8 mouse cellular contexts compared by ENCODE assay signal in the genomic region with DNA sequence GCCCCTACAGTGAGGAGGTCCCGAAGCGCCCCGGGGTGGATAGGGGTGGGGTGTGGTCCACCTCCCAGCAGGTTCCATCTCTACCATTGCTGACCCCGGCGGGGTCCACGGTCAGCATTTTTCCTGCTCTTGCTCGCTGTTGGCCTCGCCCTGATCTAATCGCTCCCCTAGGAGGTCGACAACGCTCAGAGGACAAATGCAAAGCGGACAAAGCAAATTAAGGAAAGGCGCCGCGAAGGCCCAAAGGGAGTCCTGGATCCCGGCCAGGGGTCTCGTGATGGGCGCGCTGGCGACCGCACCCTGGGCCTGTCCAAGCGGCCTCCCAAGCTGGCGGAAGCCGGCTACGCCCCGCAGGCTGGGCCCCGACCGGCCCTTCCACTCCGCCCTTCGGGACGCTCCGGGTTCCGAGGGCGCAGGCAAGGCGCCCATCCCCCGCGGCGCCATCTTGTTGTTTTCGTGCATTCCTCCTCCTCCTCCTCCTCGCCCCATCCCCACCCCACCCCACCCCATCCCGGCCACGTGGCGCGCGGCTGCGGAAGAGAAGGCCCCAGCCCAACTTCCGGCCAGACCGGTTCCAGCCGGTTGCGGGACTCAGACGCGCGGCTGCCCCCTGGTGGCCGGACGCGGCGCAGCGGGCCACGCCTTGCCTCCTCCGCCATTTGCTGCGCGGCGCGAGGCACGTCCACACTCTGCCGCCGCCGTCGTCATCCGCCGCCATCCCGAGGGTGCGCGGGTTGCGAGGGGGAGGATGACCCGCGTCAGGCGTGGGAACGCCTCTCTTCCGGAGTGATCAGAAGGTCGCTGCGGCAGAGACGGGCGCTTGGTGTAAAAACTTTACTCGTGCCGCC.
DNase-seq lines count a peak whose midpoint lies in the region; ATAC-seq and TF ChIP-seq lines count a peak whose summit lies in the region.

No protein-coding gene starts in this region.

- TF ChIP-seq POLR2A in testis, adult 2 months (IDR thresholded peaks at IDR 0.05; ENCODE audit: control insufficient read depth, low read depth, low read length) = peak; percentile 92

- ATAC-seq in G1E (ENCODE audit: extremely low read depth, insufficient number of reproducible peaks, low FRiP score, poor library complexity, severe bottlenecking) = peak; percentile 79
- ATAC-seq in forebrain, embryonic 15.5 days (replicated peaks) = peak; percentile 96
- peak; percentile 95 for ATAC-seq in neural tube, embryonic 14.5 days (ENCODE audit: low read depth)

- H3K27me3 ChIP-seq in G1E (ENCODE audit: insufficient read depth, low read length) = no peaks in the 10 kb centered on the region
- H3K27me3 ChIP-seq in forebrain, embryonic 15.5 days = no peaks in the 10 kb centered on the region
- no peaks in the 10 kb centered on the region for H3K27me3 ChIP-seq in neural tube, embryonic 14.5 days (ENCODE audit: control insufficient read depth, insufficient read depth, low read length)
- H3K27me3 ChIP-seq in testis, adult 2 months (ENCODE audit: control insufficient read depth, insufficient read depth, low read length) = no peaks in the 10 kb centered on the region

- DNase-seq in G1E (ENCODE audit: low spot score) = peak; percentile 89
- peak; percentile 98 for DNase-seq in cerebellum, adult 11-12 months
- DNase-seq in heart, postnatal 25 days (ENCODE audit: low spot score) = peak; percentile 98
- peak; percentile 99 for DNase-seq in layer of hippocampus, adult 18-20 months (ENCODE audit: low spot score in 2 of 2)
- peak; percentile 97 for DNase-seq in lung, adult 18-20 months

- peaks cover 49% of the 10 kb centered on the region for H3K4me1 ChIP-seq in G1E (ENCODE audit: insufficient read depth, low read depth, low read length)
- peaks cover 46% of the 10 kb centered on the region for H3K4me1 ChIP-seq in forebrain, embryonic 15.5 days
- peaks cover 20% of the 10 kb centered on the region for H3K4me1 ChIP-seq in neural tube, embryonic 14.5 days (ENCODE audit: control insufficient read depth, insufficient read depth, low read length)
- peaks cover 12% of the 10 kb centered on the region for H3K4me1 ChIP-seq in testis, adult 2 months (ENCODE audit: control insufficient read depth, insufficient read depth, low read length)

- H3K27ac ChIP-seq in forebrain, embryonic 15.5 days (replicated peaks) = peak overlapping the region; percentile 100
- peak overlapping the region; percentile 100 for H3K27ac ChIP-seq in neural tube, embryonic 14.5 days (ENCODE audit: low read depth, low read length)
- peak overlapping the region; percentile 93 for H3K27ac ChIP-seq in testis, adult 2 months (ENCODE audit: control insufficient read depth, insufficient read depth, low read depth, low read length)

- peak overlapping the region; percentile 81 for H3K4me2 ChIP-seq in forebrain, embryonic 15.5 days (replicated peaks)
- peak overlapping the region; percentile 79 for H3K4me2 ChIP-seq in neural tube, embryonic 14.5 days (ENCODE audit: low read depth, low read length)

- H3K9ac ChIP-seq in forebrain, embryonic 15.5 days (replicated peaks) = peak overlapping the region; percentile 83
- H3K9ac ChIP-seq in neural tube, embryonic 14.5 days (replicated peaks; ENCODE audit: low read depth, low read length) = peak overlapping the region; percentile 97

- no peaks in the 10 kb centered on the region for H3K36me3 ChIP-seq in G1E (replicated peaks)
- no peaks in the 10 kb centered on the region for H3K36me3 ChIP-seq in forebrain, embryonic 15.5 days
- no peaks in the 10 kb centered on the region for H3K36me3 ChIP-seq in neural tube, embryonic 14.5 days (ENCODE audit: control insufficient read depth, insufficient read depth, low read length)
- H3K36me3 ChIP-seq in testis, adult 2 months (ENCODE audit: control insufficient read depth, insufficient read depth, low read length) = no peaks in the 10 kb centered on the region

- TF ChIP-seq CTCF in G1E (IDR thresholded peaks at IDR 0.05; ENCODE audit: low read depth, low read length) = peak; percentile 56
- peak; percentile 98 for TF ChIP-seq CTCF in testis, adult 2 months (IDR thresholded peaks at IDR 0.05; ENCODE audit: control insufficient read depth, insufficient read depth, insufficient replicate concordance, low read depth, low read length)

- under 1% methylated on average over 81 of the region's 86 CpGs for WGBS in forebrain, embryonic 15.5 days
- under 1% methylated on average over 80 of the region's 86 CpGs for WGBS in neural tube, embryonic 14.5 days

- H3K4me3 ChIP-seq in G1E (ENCODE audit: low read depth, low read length) = peak overlapping the region; percentile 77
- H3K4me3 ChIP-seq in forebrain, embryonic 15.5 days = peak overlapping the region; percentile 51
- peak overlapping the region; percentile 61 for H3K4me3 ChIP-seq in neural tube, embryonic 14.5 days (ENCODE audit: low read depth, low read length)
- H3K4me3 ChIP-seq in testis, adult 2 months (ENCODE audit: control insufficient read depth, low read depth, low read length) = peak overlapping the region; percentile 84

- no peaks in the 10 kb centered on the region for H3K9me3 ChIP-seq in G1E (replicated peaks)
- no peaks in the 10 kb centered on the region for H3K9me3 ChIP-seq in forebrain, embryonic 15.5 days
- no peaks in the 10 kb centered on the region for H3K9me3 ChIP-seq in neural tube, embryonic 14.5 days (ENCODE audit: control insufficient read depth, low read length)

- intact Hi-C loops in heart, postnatal 25 days (cut with DNase I) = loop anchor here (1.0 to 5.0 kb wide), 6 partner anchors 23 to 93 kb away; a partner anchor contains a TSS

Comparison
In these comparisons a context has a peak if more than half of its experiments do, and no peak if none do; other contexts are left out.
1. Peak in every context shown above with its lines: DNase-seq, ATAC-seq, H3K4me3 ChIP-seq and H3K27ac ChIP-seq.